Mouse (Mus musculus) lung, embryonic 15.5 days (tissue): ENCODE measurements around the gene Cers2. TPM values are rescaled to one million over a fixed set of nuclear protein-coding genes. Genes with fewer than 3 reads are reported as not detected.

Experiments used
- ATAC-seq: fragments of 200-750 bp; cut with Nextera tagmentation; 2 replicates; pipeline ENCODE4 v1.8.0; 2017; ENCODE audit warnings: moderate number of reproducible peaks, borderline replicate concordance; ENCODE audit not compliant: low FRiP score, low TSS enrichment; ENCODE audit errors: extremely low read depth
- H3K27ac ChIP-seq: fragments of 300-500 bp; sonication (generic); 2 replicates; pipeline ENCODE4 v1.5.1; 2015; ENCODE audit warnings: moderate library complexity, mild to moderate bottlenecking, inconsistent platforms
- H3K27me3 ChIP-seq: fragments of 300-500 bp; sonication (generic); 2 replicates; pipeline ENCODE4 v1.6.1; 2015; ENCODE audit warnings: inconsistent platforms
- H3K36me3 ChIP-seq: fragments of 300-500 bp; sonication (generic); 2 replicates; pipeline ENCODE4 v1.6.1; 2015; ENCODE audit warnings: inconsistent platforms
- H3K4me1 ChIP-seq: fragments of 300-500 bp; sonication (generic); 2 replicates; pipeline ENCODE4 v1.6.1; 2015; ENCODE audit warnings: inconsistent platforms
- H3K4me2 ChIP-seq: fragments of 300-500 bp; sonication (generic); 2 replicates; pipeline ENCODE4 v1.6.1; 2015; ENCODE audit warnings: inconsistent platforms, mild to moderate bottlenecking, moderate library complexity
- H3K4me3 ChIP-seq: fragments of 300-500 bp; sonication (generic); 2 replicates; pipeline ENCODE4 v1.5.1; 2015; ENCODE audit warnings: mild to moderate bottlenecking, inconsistent platforms
- H3K9ac ChIP-seq: fragments of 300-500 bp; sonication (generic); 2 replicates; pipeline ENCODE4 v1.6.1; 2015; ENCODE audit warnings: inconsistent platforms
- H3K9me3 ChIP-seq: fragments of 300-500 bp; sonication (generic); 2 replicates; pipeline ENCODE4 v1.6.1; 2016; ENCODE audit warnings: inconsistent platforms
- WGBS: fragments of 180-500 bp; shearing (Covaris S2); methylation state at CpG from one replicate; pipeline ENCODE4 v1.1.7; 2015; 5-methylcytosine and 5-hydroxymethylcytosine counted together
- polyA plus RNA-seq: library from polyadenylated mRNA; unstranded; fragments of >200 nt; fragmentation: Nextera tagmentation; extraction: Ambion mirVana; gene quantifications from 2 replicates; pipeline ENCODE4 v1.2.1, GENCODE M21; 2015

The Cers2 gene
- 201 and 203 TPM in 2 replicates for polyA plus RNA-seq

DNA sequence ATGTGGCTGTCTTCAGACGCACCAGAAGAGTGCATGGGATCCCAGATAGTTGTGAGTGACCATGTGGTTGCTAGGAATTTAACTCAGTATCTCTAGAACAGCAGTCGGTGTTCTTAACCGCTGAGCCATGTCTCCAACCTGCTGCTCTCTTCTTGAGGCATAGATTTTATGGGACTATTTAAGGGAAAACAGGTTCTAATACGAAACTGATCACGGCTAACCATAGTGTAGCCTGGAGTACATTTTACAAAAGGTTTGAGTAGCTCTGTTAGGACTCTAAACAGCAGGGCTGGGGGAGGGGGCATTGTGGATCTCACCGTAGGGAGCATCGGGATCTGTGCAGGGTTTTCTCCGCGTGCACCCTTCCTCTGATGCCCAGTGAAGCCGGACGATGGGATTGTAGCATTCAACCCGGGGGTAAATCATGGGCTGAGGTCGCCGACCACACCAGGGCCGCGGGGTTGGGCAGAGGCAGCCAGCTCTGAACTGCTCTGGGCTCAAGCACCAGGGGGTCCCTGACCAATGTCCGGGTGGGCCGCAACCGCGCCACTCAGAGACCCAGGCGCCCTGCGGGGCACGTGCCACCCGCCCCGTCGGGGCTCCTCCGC is at the start of gene Cers2:
Gene Cers2 (plus strand): TSS at position 306 of the 608 bp plus-strand sequence.
- Histone ChIP-seq H3K27ac (peak within 1 kb of the TSS; percentile 96), H3K27me3 (no peaks in the 10 kb centered on the region), H3K4me2 (peak within 1 kb of the TSS; percentile 82), H3K9me3 (no peaks in the 10 kb centered on the region), H3K9ac (peak within 1 kb of the TSS; percentile 100), H3K4me3 (peak within 1 kb of the TSS; percentile 95), H3K4me1 (peaks cover 48% of the 10 kb centered on the region), H3K36me3 (no peaks in the 10 kb centered on the region)
- ATAC-seq = no peak; the same call in 1 of the 2 replicates
- WGBS = 5% methylated on average over 27 of the region's 27 CpGs

DNA sequence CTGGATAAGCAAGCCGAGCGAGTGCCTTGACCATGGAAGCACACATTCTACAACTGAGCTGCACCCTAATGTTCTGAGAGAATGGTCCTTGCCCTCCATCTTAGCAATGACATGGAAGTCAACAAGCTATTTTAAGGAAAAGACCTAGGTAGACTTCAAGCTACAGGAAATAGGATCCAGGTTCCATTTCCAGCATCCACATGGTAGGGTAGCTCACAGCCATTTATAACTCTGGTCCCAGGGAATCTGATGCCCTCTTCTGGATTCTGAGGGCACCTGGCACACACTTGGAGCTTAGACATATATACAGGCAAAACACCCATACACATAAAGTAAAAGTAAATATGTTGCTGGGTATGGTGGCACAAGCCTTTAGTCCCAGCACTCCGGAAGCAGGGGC is 48.5 kb upstream of the Cers2 start:
- no peaks in the 10 kb centered on the region for H3K4me1 ChIP-seq
- H3K4me3 ChIP-seq = no peak overlapping the region
- no peak overlapping the region for H3K9ac ChIP-seq
- H3K27me3 ChIP-seq = no peaks in the 10 kb centered on the region
- ATAC-seq = no peak
- no peak overlapping the region for H3K4me2 ChIP-seq
- H3K9me3 ChIP-seq = no peaks in the 10 kb centered on the region
- WGBS = 91% methylated on average over 3 of the region's 3 CpGs
- peaks cover 42% of the 10 kb centered on the region for H3K36me3 ChIP-seq
- H3K27ac ChIP-seq = no peak overlapping the region

DNA sequence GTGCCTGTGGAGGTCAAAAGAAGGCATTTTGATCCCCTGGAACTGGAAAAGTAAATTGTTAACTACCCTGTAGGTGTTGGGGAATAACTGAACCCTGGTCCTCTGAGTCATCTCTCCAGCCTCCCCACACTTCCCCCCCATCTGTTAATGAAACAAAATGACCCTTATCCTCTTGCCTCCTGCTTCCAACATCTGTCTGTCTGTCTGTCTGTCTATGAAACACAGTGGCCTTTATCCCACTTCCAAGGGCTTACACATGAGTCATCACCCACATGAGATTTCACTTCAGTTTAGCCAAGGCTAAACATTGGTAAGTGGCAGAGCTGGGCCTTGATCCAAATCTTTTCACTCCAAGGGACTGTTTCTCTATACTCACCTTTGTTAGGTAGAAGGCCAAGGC is 46.7 kb upstream of the Cers2 start:
- no peak for ATAC-seq
- no peak overlapping the region for H3K9ac ChIP-seq
- no peak overlapping the region for H3K27ac ChIP-seq
- H3K4me1 ChIP-seq = no peaks in the 10 kb centered on the region
- no peaks in the 10 kb centered on the region for H3K27me3 ChIP-seq
- no peak overlapping the region for H3K4me2 ChIP-seq
- H3K9me3 ChIP-seq = no peaks in the 10 kb centered on the region
- H3K36me3 ChIP-seq = peaks cover 27% of the 10 kb centered on the region
- no peak overlapping the region for H3K4me3 ChIP-seq

DNA sequence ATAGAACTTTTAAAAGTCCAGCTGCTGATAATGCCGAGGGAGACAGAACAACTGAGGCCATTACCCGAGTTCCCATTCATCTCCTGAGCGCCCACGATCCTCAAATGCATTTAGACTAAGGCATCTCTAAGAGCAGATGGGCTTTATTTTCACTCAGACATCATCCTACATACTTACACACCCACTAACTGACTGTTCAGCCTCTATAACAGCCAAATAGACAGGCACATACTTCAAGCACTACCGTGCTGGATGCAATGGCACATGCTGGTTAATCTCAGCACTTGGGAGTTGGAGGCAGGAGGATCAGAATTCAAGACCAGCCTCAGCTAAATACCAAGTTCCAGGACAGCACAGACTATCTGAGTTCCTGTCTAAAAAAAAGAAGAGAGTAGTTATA is 44.8 kb upstream of the Cers2 start:
- WGBS = 89% methylated on average over 5 of the region's 5 CpGs
- no peaks in the 10 kb centered on the region for H3K4me1 ChIP-seq
- peaks cover 22% of the 10 kb centered on the region for H3K36me3 ChIP-seq
- no peak overlapping the region for H3K4me2 ChIP-seq
- no peaks in the 10 kb centered on the region for H3K9me3 ChIP-seq
- no peak overlapping the region for H3K27ac ChIP-seq
- no peak overlapping the region for H3K9ac ChIP-seq
- H3K27me3 ChIP-seq = no peaks in the 10 kb centered on the region
- H3K4me3 ChIP-seq = no peak overlapping the region
- no peak for ATAC-seq

DNA sequence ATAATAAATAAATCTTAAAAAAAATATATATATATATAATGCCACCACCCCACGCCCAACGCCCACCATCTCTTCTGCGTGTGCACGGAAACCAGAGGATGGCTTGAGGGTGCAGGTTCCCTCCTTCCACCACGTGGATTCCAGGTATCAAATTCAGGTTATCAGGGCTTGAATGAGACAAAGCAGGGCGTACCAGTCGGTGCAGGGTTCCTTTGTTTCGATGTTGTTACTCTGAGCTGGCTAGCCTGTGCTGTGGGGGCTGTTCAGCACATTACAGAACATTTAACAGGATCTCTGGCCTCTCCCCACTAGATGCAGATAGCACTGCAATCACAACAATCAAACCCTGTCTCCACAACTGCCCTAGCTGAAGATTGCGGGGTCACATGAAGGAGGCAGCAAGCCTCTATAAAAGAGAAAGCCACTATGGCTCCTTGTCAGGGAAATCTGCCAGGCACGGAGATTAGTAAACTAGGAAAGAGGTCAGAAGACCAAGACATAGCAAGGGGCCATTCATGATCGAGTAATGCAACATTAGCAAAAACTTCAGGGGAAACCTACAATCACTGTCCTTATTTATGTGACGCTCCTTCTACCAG is 43.7 kb upstream of the Cers2 start:
- no peak overlapping the region for H3K9ac ChIP-seq
- H3K27me3 ChIP-seq = no peaks in the 10 kb centered on the region
- no peak overlapping the region for H3K4me2 ChIP-seq
- no peaks in the 10 kb centered on the region for H3K4me1 ChIP-seq
- H3K4me3 ChIP-seq = no peak overlapping the region
- ATAC-seq = no peak
- H3K36me3 ChIP-seq = peaks cover 19% of the 10 kb centered on the region
- no peaks in the 10 kb centered on the region for H3K9me3 ChIP-seq
- WGBS = 77% methylated on average over 12 of the region's 12 CpGs
- H3K27ac ChIP-seq = no peak overlapping the region

DNA sequence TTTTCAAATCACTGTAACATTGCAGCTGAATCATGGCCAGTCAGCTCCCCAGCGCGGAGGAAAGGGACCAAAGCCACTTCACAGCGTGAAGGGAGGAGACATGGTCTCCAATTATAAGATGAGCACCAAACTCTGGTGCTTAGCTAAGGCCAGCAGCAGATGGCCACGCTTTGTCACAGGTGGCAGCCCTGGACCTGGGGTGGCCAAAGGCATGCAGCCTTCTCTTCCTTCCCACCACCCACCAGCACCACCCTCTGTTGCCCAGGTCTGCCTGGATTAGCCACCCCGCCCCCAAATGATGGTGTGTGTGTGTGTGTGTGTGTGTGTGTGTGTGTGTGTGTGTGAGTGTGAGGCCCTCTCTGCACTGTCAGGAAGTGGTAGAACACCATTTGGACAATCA is 41.1 kb upstream of the Cers2 start:
- Histone ChIP-seq H3K9ac (no peak overlapping the region), H3K27ac (no peak overlapping the region), H3K4me2 (no peak overlapping the region), H3K4me3 (no peak overlapping the region), H3K36me3 (no peaks in the 10 kb centered on the region), H3K9me3 (no peaks in the 10 kb centered on the region), H3K27me3 (no peaks in the 10 kb centered on the region), H3K4me1 (no peaks in the 10 kb centered on the region)
- no peak for ATAC-seq
- WGBS = 83% methylated on average over 5 of the region's 5 CpGs

DNA sequence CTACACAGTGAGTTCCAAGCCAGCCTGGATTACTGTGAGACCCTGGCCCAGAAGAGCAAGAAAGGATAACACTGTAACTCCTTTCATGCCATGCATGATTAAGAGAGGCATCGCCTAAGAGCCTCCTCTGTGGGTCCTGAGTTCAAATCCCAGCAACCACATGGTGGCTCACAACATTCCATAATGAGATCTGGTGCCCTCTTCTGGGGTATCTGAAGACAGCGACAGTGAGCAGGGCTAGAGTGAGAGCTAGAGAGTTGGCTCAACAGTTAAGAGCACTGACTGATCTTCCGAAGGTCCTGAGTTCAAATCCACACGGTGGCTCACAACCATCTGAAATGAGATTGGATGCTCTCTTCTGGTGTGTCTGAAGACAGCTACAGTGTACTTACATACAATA is 40.1 kb upstream of the Cers2 start:
- Histone ChIP-seq H3K27ac (no peak overlapping the region), H3K4me1 (no peaks in the 10 kb centered on the region), H3K27me3 (no peaks in the 10 kb centered on the region), H3K9me3 (no peaks in the 10 kb centered on the region), H3K36me3 (no peaks in the 10 kb centered on the region), H3K9ac (no peak overlapping the region), H3K4me2 (no peak overlapping the region), H3K4me3 (no peak overlapping the region)
- ATAC-seq = no peak
- WGBS = 94% methylated on average over 4 of the region's 4 CpGs

DNA sequence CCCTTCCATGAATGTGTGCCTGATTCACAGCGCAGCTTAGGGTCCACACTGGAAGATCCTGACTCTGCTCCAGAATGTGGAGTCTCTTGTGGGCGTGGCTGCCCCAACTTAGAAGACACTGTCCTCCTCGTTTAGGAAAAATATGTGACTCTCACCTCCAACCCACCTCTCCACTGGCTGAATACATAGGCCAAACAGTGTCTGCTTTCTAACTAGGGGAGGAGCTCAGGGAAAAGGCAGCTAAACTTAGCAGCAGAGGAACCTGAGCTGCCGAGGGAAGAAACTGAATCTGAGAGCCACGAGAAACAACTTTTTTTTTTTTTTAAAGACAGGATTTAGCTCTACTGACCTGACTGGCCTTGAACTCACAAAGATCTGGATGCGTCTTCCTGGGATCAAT is 39.4 kb upstream of the Cers2 start:
- no peak overlapping the region for H3K4me3 ChIP-seq
- no peaks in the 10 kb centered on the region for H3K27me3 ChIP-seq
- no peak overlapping the region for H3K4me2 ChIP-seq
- 68% methylated on average over 6 of the region's 6 CpGs for WGBS
- H3K9ac ChIP-seq = no peak overlapping the region
- no peak overlapping the region for H3K27ac ChIP-seq
- no peaks in the 10 kb centered on the region for H3K36me3 ChIP-seq
- no peak for ATAC-seq
- no peaks in the 10 kb centered on the region for H3K9me3 ChIP-seq
- 0 out of 2 replicates have a peak, but pooled peaks cover 2% of the 10 kb centered on the region for H3K4me1 ChIP-seq

DNA sequence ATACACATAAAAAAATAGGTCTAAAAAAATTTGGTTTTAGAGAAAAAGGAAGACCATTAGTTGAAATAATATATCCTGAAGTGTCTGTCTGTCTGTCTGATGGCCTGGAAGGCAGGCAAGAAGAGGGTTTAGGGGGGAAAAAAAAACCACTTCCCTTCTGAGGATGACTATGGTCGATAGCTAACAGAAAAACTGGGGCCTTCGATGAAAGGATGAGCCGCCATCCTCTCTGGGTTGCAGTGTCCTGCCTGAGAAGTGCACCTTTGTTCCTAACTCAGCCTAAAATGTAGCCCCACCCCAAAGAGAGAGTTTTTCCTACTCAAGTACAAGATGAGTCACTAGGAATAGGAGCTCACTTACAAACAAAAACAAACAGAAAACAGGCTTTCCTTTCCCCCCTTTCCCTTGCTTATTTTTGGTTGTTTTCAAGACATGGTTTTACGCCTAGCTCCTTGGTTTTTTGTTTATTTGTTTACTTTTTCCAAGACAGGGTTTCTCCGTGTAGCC is 38.1 kb upstream of the Cers2 start:
- no peaks in the 10 kb centered on the region for H3K27me3 ChIP-seq
- H3K4me3 ChIP-seq = no peak overlapping the region
- 64% methylated on average over 5 of the region's 5 CpGs for WGBS
- 0 out of 2 replicates have a peak, but pooled peaks cover 8% of the 10 kb centered on the region for H3K4me1 ChIP-seq
- H3K36me3 ChIP-seq = no peaks in the 10 kb centered on the region
- H3K9ac ChIP-seq = no peak overlapping the region
- no peaks in the 10 kb centered on the region for H3K9me3 ChIP-seq
- no peak for ATAC-seq
- H3K4me2 ChIP-seq = no peak overlapping the region
- H3K27ac ChIP-seq = no peak overlapping the region

DNA sequence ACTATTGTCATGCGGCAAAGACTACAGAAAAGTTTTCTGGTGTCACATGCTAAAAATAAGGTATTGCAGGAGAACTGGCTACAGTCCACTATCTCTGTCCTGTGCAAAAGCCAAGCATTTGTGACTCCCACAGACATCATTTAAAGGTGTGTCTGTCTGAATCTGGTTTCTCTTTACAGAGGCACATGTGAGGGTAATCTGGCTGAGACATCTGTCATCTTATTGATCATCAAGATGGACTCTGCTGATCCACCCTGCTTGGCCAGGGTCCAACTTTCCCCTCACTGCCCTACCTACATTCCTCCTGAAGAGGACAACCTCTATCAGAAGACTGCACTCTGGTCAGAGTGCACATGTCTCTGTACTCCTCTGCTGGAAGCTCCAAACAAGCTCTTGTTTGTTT is 37.4 kb upstream of the Cers2 start:
- Histone ChIP-seq H3K9me3 (no peaks in the 10 kb centered on the region), H3K36me3 (no peaks in the 10 kb centered on the region), H3K9ac (no peak overlapping the region), H3K27me3 (no peaks in the 10 kb centered on the region), H3K27ac (no peak overlapping the region), H3K4me2 (no peak overlapping the region), H3K4me3 (no peak overlapping the region), H3K4me1 (0 out of 2 replicates have a peak, but pooled peaks cover 8% of the 10 kb centered on the region)
- 86% methylated on average over 1 of the region's 1 CpGs for WGBS
- no peak for ATAC-seq

DNA sequence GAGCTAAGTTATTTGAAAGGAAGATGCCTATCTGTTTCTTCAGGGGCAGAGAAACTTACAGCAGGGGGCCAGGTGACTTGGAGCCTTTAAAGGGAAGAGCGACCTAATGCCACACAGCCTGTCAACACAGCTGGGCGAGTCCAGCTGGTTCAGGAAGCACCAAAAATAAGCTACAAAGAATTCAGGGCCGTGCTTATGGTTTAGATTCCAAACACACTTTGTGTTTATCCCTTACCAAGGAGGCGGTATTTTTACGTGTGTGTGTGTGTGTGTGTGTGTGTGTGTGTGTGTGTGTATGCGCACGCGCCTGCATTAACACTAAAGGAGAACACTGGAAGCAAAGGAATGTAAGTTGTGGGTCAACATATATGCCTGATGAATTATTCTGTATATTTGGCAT is 33.8 kb upstream of the Cers2 start:
- Histone ChIP-seq H3K9me3 (no peaks in the 10 kb centered on the region), H3K36me3 (no peaks in the 10 kb centered on the region), H3K4me3 (peak overlapping the region; percentile 70), H3K9ac (peak overlapping the region; percentile 75), H3K4me2 (peak overlapping the region; percentile 72), H3K27me3 (no peaks in the 10 kb centered on the region), H3K27ac (peak overlapping the region; percentile 98), H3K4me1 (peaks cover 19% of the 10 kb centered on the region)
- 9% methylated on average over 8 of the region's 8 CpGs for WGBS
- no peak for ATAC-seq

DNA sequence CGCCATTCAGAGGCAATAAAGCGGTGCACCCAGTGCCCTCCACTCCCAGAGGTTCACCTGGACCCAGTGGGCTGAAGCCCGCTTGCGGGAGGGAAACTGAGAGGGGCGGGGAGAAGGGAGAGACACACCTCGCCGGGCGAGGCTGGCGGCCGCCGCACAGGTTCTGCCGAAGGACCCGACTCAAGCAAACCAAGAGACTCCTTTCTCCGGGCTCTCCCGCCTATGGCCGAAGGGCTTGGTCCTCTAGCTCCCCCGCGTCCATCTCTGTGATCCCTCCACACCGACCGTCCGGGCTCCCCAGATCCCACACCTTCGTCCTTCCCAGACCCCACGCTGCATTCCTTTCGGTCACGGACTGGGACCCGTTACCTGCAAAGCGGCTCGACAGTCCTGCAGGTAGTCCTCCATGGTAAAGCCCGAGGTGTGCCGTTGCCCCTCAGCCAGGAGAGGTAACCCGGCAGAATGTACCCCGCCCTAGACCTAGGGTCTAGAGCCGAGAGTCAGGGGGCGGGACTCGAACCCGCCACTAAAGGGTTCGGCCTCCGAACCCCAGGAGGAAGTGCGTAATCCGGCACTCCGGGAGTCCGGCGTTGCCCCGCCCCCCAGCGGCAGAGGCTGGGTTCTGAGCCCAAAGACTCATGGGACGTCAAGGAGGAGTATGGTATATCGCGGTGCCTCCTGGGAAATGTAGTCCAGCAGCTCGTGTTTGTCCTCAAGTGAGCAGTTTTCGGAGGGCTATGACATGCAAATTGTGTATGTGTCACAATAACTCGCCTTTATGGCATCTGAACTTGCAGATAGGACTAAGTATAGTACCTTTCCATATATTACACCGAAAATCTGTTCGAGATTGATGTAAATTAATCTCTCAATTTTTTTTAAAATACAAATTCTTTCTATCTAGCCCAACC is 33.1 kb upstream of the Cers2 start, which contains the start of the genes Mindy1 and Prune1:
Gene Mindy1 (plus strand): TSS at position 130 of the 911 bp plus-strand sequence.
Gene Prune1 (minus strand): TSS at position 861 of the 911 bp plus-strand sequence.
- no peaks in the 10 kb centered on the region for H3K36me3 ChIP-seq
- peak within 1 kb of the TSS; percentile 76 for H3K9ac ChIP-seq
- under 1% methylated on average over 53 of the region's 53 CpGs for WGBS

More for the DNA sequence above, 33.1 kb upstream of the Cers2 start, which contains the start of the genes Mindy1 and Prune1:
- peaks cover 19% of the 10 kb centered on the region for H3K4me1 ChIP-seq
- H3K27me3 ChIP-seq = no peaks in the 10 kb centered on the region
- H3K9me3 ChIP-seq = no peaks in the 10 kb centered on the region
- peak within 1 kb of the TSS; percentile 98 for H3K27ac ChIP-seq
- ATAC-seq = peak; percentile 90
- H3K4me2 ChIP-seq = peak within 1 kb of the TSS; percentile 72
- peak within 1 kb of the TSS; percentile 70 for H3K4me3 ChIP-seq
